Mouse (Mus musculus) embryonic facial prominence, embryonic 12.5 days (tissue): Measurements from ENCODE around the gene Ccnl2. TPM values are rescaled to one million over a fixed set of nuclear protein-coding genes. Genes with fewer than 3 reads are reported as not detected.

Experiments used
- ATAC-seq: fragments of 200-750 bp; cut with Nextera tagmentation; 2 replicates; pipeline ENCODE4 v1.8.0; 2017; ENCODE audit not compliant: insufficient number of reproducible peaks, insufficient read depth, low FRiP score, low TSS enrichment
- H3K27ac ChIP-seq: fragments of 300-500 bp; sonication (generic); 2 replicates; pipeline ENCODE4 v1.5.1; 2016; ENCODE audit warnings: mild to moderate bottlenecking
- H3K27me3 ChIP-seq: fragments of 300-500 bp; sonication (generic); 2 replicates; pipeline ENCODE4 v1.6.1; 2016; ENCODE audit warnings: mild to moderate bottlenecking, moderate library complexity
- H3K36me3 ChIP-seq: fragments of 300-500 bp; sonication (generic); 2 replicates; pipeline ENCODE4 v1.6.1; 2016; ENCODE audit warnings: mild to moderate bottlenecking
- H3K4me1 ChIP-seq: fragments of 300-500 bp; sonication (generic); 2 replicates; pipeline ENCODE4 v1.6.1; 2016
- H3K4me2 ChIP-seq: fragments of 300-500 bp; sonication (generic); replicated peaks from 2 replicates; pipeline ENCODE4 v1.6.1; 2016; ENCODE audit warnings: mild to moderate bottlenecking, moderate library complexity
- H3K4me3 ChIP-seq: fragments of 300-500 bp; sonication (generic); 2 replicates; pipeline ENCODE4 v1.5.1; 2016; ENCODE audit warnings: mild to moderate bottlenecking
- H3K9ac ChIP-seq: fragments of 300-500 bp; sonication (generic); 2 replicates; pipeline ENCODE4 v1.6.1; 2016; ENCODE audit warnings: mild to moderate bottlenecking, moderate library complexity
- H3K9me3 ChIP-seq: fragments of 300-500 bp; sonication (generic); 2 replicates; pipeline ENCODE4 v1.6.1; 2016; ENCODE audit warnings: mild to moderate bottlenecking, moderate library complexity
- WGBS: fragments of 180-500 bp; shearing (Covaris S2); methylation state at CpG from one replicate; pipeline ENCODE4 v1.1.7; 2016; 5-methylcytosine and 5-hydroxymethylcytosine counted together
- polyA plus RNA-seq: library from polyadenylated mRNA; unstranded; fragments of >200 nt; fragmentation: Nextera tagmentation; extraction: Ambion mirVana; gene quantifications from 2 replicates; pipeline ENCODE4 v1.2.1, GENCODE M21; 2016

The Ccnl2 gene
- 243 and 253 TPM in 2 replicates for polyA plus RNA-seq

GRCm38 (mm10) chr4:155811929-155812664 is at the start of gene Ccnl2:
Gene Ccnl2, plus strand, starts transcription at chr4:155812489.
- H3K4me2 ChIP-seq: peak within 1 kb of the TSS; percentile 92
- H3K9ac ChIP-seq: peak within 1 kb of the TSS; percentile 98
- no peaks in the 10 kb centered on the region for H3K27me3 ChIP-seq
- peak; percentile 98 for ATAC-seq
- peak within 1 kb of the TSS; percentile 94 for H3K27ac ChIP-seq
- H3K4me1 ChIP-seq: peaks cover 18% of the 10 kb centered on the region
- H3K9me3 ChIP-seq: no peaks in the 10 kb centered on the region
- H3K4me3 ChIP-seq: peak within 1 kb of the TSS; percentile 93
- 1% methylated on average over 60 of the region's 60 CpGs for WGBS
- peaks cover 74% of the 10 kb centered on the region for H3K36me3 ChIP-seq

- peaks cover 19% of the 10 kb centered on the region for H3K27me3 ChIP-seq
- no peak for ATAC-seq
- H3K27ac ChIP-seq: peak overlapping the region; percentile 64; the same call in 1 of the 2 replicates
- 58% methylated on average over 5 of the region's 5 CpGs for WGBS
- no peaks in the 10 kb centered on the region for H3K9me3 ChIP-seq
- H3K4me3 ChIP-seq: peak overlapping the region; percentile 52
- peak overlapping the region; percentile 77; the same call in 1 of the 2 replicates for H3K9ac ChIP-seq
- H3K4me2 ChIP-seq: peak overlapping the region; percentile 83
- H3K36me3 ChIP-seq: no peaks in the 10 kb centered on the region
- H3K4me1 ChIP-seq: peaks cover 14% of the 10 kb centered on the region
Measured at GRCm38 (mm10) chr4:155769496-155769879, 42.8 kb upstream of the Ccnl2 start.

- WGBS: under 1% methylated on average over 39 of the region's 39 CpGs
- Histone ChIP-seq H3K36me3 (no peaks in the 10 kb centered on the region), H3K27me3 (peaks cover 19% of the 10 kb centered on the region)
Measured at GRCm38 (mm10) chr4:155769880-155770512, 42.3 kb upstream of the Ccnl2 start.

GRCm38 (mm10) chr4:155770626-155771025 is 41.7 kb upstream of the Ccnl2 start:
- H3K27me3 ChIP-seq: peaks cover 19% of the 10 kb centered on the region
- no peak for ATAC-seq
- H3K4me3 ChIP-seq: peak overlapping the region; percentile 52
- peaks cover 17% of the 10 kb centered on the region for H3K4me1 ChIP-seq
- peak overlapping the region; percentile 64; the same call in 1 of the 2 replicates for H3K27ac ChIP-seq
- H3K4me2 ChIP-seq: peak overlapping the region; percentile 83
- WGBS: 46% methylated on average over 24 of the region's 24 CpGs
- no peaks in the 10 kb centered on the region for H3K36me3 ChIP-seq
- H3K9me3 ChIP-seq: no peaks in the 10 kb centered on the region
- H3K9ac ChIP-seq: peak overlapping the region; percentile 77

More at GRCm38 (mm10) chr4:155769880-155770512, 42.3 kb upstream of the Ccnl2 start:
- Histone ChIP-seq H3K27ac (peak overlapping the region; percentile 64), H3K4me2 (peak overlapping the region; percentile 83), H3K4me3 (peak overlapping the region; percentile 52), H3K9me3 (no peaks in the 10 kb centered on the region), H3K4me1 (peaks cover 14% of the 10 kb centered on the region), H3K9ac (peak overlapping the region; percentile 77)
- ATAC-seq: peak; percentile 74

- H3K4me2 ChIP-seq: no peak overlapping the region
- WGBS: 73% methylated on average over 2 of the region's 2 CpGs
- ATAC-seq: no peak
- H3K4me1 ChIP-seq: peaks cover 17% of the 10 kb centered on the region
- no peak overlapping the region for H3K9ac ChIP-seq
- peaks cover 19% of the 10 kb centered on the region for H3K27me3 ChIP-seq
- H3K36me3 ChIP-seq: no peaks in the 10 kb centered on the region
- no peaks in the 10 kb centered on the region for H3K9me3 ChIP-seq
- H3K4me3 ChIP-seq: no peak overlapping the region
- no peak overlapping the region for H3K27ac ChIP-seq
Measured at GRCm38 (mm10) chr4:155771706-155772105, 40.6 kb upstream of the Ccnl2 start.

- 85% methylated on average over 13 of the region's 13 CpGs for WGBS
- Histone ChIP-seq H3K4me2 (no peak overlapping the region), H3K4me3 (no peak overlapping the region), H3K9me3 (no peaks in the 10 kb centered on the region), H3K36me3 (no peaks in the 10 kb centered on the region), H3K9ac (no peak overlapping the region), H3K27ac (no peak overlapping the region), H3K27me3 (peaks cover 19% of the 10 kb centered on the region), H3K4me1 (peaks cover 17% of the 10 kb centered on the region)
- ATAC-seq: no peak
Measured at GRCm38 (mm10) chr4:155772786-155773185, 39.5 kb upstream of the Ccnl2 start.

- Histone ChIP-seq H3K4me2 (peak overlapping the region; percentile 81), H3K36me3 (no peaks in the 10 kb centered on the region), H3K9ac (0 out of 2 replicates have a peak overlapping the region, but pooled peaks have one; percentile 47), H3K9me3 (no peaks in the 10 kb centered on the region), H3K4me3 (peak overlapping the region; percentile 38), H3K27ac (no peak overlapping the region), H3K4me1 (peaks cover 17% of the 10 kb centered on the region), H3K27me3 (peaks cover 19% of the 10 kb centered on the region)
- WGBS: 39% methylated on average over 5 of the region's 5 CpGs
- ATAC-seq: no peak
Measured at GRCm38 (mm10) chr4:155773335-155774078, 38.8 kb upstream of the Ccnl2 start.

GRCm38 (mm10) chr4:155774280-155774754 is 38.0 kb upstream of the Ccnl2 start, which contains the start of gene Vwa1:
Gene Vwa1, minus strand, starts transcription at chr4:155774698.
- Histone ChIP-seq H3K4me1 (peaks cover 17% of the 10 kb centered on the region), H3K9ac (peak within 1 kb of the TSS; percentile 47; the same call in 1 of the 2 replicates), H3K4me2 (peak within 1 kb of the TSS; percentile 81), H3K27ac (peak within 1 kb of the TSS; percentile 67), H3K4me3 (peak within 1 kb of the TSS; percentile 38), H3K27me3 (peaks cover 19% of the 10 kb centered on the region), H3K36me3 (no peaks in the 10 kb centered on the region), H3K9me3 (no peaks in the 10 kb centered on the region)
- 1% methylated on average over 35 of the region's 35 CpGs for WGBS
- peak; percentile 67 for ATAC-seq

GRCm38 (mm10) chr4:155774971-155775740 is 37.1 kb upstream of the Ccnl2 start:
- H3K4me3 ChIP-seq: peak overlapping the region; percentile 38
- peaks cover 17% of the 10 kb centered on the region for H3K4me1 ChIP-seq
- no peaks in the 10 kb centered on the region for H3K36me3 ChIP-seq
- peaks cover 19% of the 10 kb centered on the region for H3K27me3 ChIP-seq
- no peak overlapping the region for H3K9ac ChIP-seq
- peak overlapping the region; percentile 81 for H3K4me2 ChIP-seq
- H3K27ac ChIP-seq: peak overlapping the region; percentile 67
- no peaks in the 10 kb centered on the region for H3K9me3 ChIP-seq
- WGBS: 58% methylated on average over 9 of the region's 9 CpGs
- ATAC-seq: 0 out of 2 replicates have a peak, but pooled peaks have one; percentile 7

GRCm38 (mm10) chr4:155775855-155776254 is 36.4 kb upstream of the Ccnl2 start:
- no peak for ATAC-seq
- Histone ChIP-seq H3K4me2 (no peak overlapping the region), H3K27me3 (peaks cover 19% of the 10 kb centered on the region), H3K4me1 (peaks cover 14% of the 10 kb centered on the region), H3K4me3 (no peak overlapping the region), H3K9me3 (no peaks in the 10 kb centered on the region), H3K36me3 (no peaks in the 10 kb centered on the region), H3K27ac (0 out of 2 replicates have a peak overlapping the region, but pooled peaks have one; percentile 17), H3K9ac (no peak overlapping the region)
- 77% methylated on average over 3 of the region's 3 CpGs for WGBS
